Mouse (Mus musculus): Measurements from ENCODE around the gene Mis12.

DNA sequence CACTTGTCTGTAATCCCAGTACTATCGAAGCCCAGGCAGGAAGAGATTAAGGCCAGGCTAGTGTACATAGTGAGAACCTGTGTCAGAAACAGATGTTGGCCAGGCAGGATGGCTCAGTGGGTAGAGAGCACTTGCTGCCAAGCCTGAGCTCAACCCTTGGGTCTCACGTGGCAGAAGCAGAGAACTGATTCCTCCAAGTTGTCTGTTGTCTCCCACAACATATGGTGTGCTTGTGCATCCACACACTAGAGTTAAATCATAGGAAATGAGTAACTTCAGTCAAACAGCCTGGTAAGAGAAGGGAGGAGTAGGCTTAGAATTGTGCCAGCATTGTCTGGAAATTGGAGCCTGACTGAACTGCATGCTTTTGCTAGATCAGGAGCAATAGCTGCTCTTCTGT lies 44.2 kb upstream of the Mis12 start:
- TF ChIP-seq CTCF (IDR thresholded peaks at IDR 0.05; ENCODE audit: low read depth), result no peak
- no peak for TF ChIP-seq EP300 (optimal IDR thresholded peaks at IDR 0.05)

Measured in stomach, postnatal 0 days (tissue).